Mouse (Mus musculus): ENCODE measurements around the gene Hoxb3.

Hoxb3 gene

DNA sequence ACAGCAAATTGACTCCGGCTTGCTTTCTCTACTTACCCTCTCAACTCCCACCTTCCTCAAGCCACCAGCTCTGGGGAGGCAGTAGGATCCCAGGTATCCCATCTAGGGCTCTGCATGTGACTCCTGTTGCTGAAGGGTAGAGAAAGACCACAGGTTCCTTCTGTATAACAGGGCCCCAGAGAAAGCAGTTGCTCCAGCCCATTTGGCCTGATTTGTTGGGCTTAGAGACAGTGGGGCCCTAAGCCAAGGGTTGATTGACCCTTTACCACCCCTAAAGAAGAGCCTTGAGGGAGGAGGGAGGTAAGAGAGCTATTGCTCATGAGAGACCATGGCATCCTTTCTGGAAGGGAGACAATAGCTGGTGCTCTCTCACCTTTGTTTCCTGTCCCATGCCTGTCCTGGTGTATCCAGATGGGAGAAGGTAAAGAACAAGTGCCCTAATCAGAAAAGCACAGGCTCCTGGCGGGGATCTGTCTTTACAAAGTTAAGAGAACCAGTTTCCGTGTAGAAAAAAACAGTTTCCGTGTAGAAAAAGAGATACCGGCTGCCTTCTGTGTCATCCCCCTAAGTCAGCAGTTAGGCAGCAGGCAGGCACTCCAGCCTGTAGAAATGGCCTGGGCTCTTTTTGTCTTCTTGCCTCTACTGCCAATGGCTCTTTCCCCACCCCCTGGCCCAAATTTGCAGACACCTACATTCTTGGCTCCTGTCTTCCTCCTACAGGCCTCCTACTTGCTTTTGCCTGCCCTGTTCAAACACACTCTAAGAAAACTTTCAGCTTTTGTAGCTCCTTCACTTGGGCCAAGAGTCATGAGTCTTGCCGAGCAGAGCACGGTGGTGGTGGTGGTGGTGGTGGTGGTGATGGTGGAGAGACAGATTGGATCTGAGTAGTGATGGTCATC is 16.1 kb downstream of the Hoxb3 start:
- DNase-seq (ENCODE audit: low spot score in 2 of 2) = no peak

DNA sequence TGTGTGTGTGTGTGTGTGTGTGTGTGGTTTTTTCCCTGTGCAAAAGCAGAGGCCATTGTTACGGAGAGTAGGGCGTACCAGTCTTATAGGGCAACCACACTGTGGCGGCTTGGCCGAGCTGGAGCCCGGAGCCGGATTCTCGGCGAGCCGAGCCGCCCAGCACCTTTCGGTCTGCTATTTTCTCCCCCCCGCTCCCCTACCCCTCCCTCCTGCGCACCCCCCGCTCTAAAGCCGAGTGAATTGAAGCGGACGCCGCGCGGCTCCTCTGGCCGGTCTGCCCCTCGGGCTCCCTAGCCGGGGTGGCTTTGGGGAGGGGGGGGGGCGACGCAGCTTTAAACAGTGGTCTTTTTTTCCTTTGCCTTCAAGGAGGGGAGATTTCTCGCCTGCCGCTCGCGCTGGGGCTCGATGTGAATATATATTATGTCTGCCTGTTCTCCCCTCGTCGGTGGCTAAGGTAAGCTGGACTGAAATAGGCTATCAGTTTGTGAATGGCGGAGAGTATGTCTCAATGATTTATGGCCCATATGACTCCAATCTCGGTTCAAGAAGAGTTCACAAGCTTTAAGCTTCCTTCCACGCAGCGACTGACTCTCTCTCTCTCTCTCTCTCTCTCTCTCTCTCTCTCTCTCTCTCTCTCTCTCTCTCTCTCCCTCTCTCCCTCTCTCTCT is 17.7 kb downstream of the Hoxb3 start:
- DNase-seq (ENCODE audit: low spot score in 2 of 2) = no peak

DNA sequence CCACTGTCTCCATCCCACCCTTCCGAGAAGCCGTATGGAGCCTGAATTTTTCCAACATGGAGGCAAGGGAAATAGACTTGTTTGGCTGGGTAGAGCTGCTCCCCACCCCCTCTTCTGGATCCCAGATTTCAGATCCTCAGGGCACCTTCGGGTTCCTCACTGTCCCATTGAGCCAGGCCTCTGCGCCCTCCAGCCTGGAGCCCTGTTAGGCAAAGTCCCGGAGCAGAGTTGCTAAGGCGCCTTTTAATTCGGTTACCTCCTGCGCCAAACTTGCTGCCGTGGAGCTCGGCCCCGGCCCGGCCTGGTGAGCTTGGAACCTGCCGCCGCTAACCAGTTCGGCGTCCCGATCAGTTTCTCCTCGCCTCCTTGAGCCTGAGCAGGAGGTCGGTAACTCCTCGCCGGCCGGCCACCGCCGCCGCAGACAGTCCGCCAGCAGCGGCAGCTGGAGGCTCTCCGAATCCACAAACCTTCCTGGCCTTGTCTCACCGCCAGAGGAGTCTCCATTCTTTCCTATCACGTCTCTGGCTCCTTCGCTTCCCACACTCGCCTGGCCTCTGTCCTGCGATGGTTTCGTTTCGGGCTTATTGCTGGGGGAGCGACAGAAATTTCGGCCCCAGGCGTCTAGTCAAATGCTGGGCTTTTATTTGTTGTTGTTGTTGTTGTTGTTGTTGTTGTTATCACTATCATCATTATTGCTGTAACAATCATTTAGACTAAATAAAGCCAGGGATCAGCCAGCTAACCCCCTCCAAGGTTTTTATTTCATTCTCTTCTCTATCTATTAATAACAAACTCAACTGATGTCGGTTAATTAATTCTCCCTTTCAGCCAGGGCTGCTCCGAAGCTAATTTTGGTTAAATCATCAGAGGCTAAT is 18.8 kb downstream of the Hoxb3 start:
- no peak for DNase-seq (ENCODE audit: low spot score in 2 of 2)

DNA sequence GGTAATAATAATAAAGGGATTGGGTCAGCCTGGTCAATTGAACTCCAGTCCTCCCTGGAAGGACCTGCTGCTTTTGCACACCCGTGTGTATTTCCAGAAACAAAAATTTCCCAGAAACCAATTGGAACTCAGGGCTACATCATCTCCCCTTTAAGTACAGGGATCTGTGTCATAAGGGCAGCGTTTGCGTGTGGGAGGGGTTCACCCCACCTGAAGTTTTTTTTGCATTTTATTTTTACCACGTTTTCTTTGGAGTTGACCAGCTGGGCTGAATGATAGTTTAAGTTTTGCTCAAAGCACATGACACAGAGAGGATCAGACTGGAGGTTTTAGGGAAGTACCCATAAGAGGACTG is 19.4 kb downstream of the Hoxb3 start:
- DNase-seq (ENCODE audit: low spot score in 2 of 2) = no peak

DNA sequence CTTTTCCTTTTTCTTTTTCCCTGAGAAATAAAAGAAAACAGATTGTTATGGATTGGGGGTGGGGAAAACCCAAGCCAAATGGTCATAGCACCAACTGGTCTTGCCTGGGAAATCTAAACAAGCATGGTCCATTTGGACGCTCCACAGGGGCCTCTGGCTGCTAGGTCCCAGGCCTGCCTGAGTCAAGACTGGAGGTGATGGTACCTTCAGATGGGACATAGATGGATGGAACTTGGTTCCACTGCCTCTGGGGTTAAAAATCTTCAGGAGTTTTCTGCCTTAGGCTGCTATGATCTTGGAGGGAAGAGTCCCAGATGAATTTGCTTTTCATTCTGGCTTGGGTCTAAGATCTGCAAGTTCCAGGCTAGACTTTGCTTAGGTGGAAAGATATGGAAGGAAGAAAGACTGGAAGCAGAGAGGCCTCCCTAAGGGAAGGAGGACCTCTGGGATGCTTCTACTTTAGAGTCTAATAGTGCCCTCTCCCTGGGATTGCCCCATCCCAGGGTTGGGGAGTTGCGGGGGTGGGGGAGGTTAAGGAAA is 20.1 kb downstream of the Hoxb3 start:
- DNase-seq (ENCODE audit: low spot score in 2 of 2) = no peak

DNA sequence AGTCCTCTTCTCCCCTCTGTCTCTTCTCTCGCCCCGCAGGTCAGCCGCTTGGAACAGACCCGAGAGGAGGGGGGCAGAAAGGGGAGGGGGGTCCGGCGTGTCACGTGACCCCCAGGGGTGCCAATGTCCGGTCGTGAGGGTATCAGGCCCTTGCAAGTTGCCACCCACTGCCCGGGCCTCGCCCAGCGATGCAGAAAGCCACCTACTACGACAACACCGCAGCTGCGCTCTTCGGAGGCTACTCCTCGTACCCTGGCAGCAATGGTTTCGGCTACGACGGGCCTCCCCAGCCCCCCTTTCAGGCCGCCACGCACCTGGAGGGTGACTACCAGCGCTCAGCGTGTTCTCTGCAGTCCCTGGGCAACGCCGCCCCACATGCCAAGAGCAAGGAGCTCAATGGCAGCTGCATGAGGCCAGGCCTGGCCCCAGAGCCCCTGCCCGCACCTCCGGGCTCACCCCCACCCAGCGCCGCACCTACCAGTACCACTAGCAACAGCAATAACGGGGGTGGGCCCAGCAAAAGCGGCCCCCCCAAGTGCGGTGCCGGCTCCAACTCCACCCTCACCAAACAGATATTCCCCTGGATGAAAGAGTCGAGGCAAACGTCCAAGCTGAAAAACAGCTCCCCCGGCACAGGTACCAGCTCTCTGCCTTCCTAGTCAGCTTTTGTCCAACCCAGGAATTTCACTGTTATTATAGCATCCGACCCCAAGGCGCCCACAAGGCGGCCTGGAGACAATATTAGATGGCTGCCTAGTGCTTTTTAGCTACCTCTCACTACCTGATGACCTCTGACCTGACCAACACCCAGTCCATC is 21.1 kb downstream of the Hoxb3 start:
- DNase-seq (ENCODE audit: low spot score in 2 of 2) = no peak

DNA sequence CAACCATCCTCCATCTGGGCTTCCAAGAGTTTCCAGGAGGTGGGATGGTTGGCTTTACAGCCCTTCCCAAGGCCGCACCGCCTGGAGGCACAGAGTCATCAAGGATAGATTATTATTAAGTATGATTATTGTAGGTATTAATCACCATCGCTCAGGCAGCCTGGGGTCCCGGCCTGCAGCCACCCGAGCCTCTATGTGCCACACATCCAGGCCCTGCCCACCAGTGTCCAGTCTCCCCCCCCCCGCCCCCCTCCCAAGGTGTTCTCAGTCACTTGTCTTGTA is 21.7 kb downstream of the Hoxb3 start:
- no peak for DNase-seq (ENCODE audit: low spot score in 2 of 2)

DNA sequence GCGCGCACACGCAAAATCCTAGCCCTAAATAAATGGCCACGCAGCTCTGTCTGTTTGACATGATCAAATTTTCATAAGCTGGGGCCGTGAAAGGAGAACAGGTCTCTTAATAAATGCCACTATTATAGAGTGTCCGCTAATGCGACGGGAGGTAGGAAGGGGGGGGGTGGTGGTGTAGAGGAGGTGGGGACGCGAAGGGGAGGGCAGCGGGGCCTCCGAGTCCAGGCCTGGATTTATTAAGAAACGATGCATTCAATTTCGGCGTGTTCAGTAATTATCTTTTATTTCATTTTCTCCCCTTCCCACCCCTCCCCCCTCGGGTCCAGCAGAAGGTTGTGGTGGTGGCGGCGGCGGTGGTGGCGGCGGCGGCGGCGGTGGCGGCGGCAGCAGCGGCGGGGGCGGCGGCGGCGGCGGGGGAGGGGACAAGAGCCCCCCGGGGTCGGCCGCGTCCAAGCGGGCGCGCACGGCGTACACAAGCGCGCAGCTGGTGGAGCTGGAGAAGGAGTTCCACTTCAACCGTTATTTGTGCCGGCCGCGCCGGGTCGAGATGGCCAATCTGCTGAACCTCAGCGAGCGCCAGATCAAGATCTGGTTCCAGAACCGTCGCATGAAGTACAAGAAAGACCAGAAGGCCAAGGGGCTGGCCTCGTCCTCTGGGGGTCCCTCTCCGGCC is 22.2 kb downstream of the Hoxb3 start:
- no peak for DNase-seq (ENCODE audit: low spot score in 2 of 2)

DNA sequence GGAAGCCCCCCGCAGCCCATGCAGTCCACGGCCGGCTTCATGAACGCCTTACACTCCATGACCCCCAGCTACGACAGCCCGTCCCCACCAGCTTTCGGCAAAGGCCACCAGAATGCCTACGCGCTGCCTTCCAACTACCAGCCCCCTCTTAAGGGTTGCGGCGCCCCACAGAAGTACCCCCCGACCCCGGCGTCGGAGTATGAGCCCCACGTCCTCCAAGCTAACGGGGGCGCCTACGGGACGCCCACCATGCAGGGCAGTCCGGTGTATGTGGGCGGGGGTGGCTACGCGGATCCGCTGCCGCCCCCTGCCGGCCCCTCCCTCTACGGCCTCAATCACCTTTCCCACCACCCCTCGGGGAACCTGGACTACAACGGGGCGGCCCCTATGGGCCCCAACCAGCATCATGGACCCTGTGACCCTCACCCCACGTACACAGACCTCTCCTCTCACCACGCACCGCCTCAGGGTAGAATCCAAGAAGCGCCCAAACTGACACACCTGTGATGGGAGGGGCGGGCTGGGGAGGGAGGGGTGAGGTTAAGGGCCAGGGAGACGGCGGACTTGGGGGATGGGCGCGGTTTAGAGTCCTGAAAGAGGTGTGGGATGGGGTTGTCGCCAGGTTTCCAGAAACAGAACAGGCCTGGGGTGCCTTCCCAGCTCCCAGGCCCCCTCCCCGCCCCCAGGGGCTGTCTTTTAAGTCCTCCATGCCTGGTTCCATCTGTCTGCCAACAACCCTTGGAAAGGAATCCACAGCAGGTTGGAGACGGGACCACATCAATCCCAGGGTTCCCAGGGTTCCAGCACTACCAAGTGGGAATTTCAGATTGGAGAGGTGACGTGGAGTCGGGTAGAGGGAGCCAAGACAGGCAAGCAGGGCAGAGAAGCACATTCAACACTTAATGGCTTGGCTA is 23.0 kb downstream of the Hoxb3 start:
- no peak for DNase-seq (ENCODE audit: low spot score in 2 of 2)

DNA sequence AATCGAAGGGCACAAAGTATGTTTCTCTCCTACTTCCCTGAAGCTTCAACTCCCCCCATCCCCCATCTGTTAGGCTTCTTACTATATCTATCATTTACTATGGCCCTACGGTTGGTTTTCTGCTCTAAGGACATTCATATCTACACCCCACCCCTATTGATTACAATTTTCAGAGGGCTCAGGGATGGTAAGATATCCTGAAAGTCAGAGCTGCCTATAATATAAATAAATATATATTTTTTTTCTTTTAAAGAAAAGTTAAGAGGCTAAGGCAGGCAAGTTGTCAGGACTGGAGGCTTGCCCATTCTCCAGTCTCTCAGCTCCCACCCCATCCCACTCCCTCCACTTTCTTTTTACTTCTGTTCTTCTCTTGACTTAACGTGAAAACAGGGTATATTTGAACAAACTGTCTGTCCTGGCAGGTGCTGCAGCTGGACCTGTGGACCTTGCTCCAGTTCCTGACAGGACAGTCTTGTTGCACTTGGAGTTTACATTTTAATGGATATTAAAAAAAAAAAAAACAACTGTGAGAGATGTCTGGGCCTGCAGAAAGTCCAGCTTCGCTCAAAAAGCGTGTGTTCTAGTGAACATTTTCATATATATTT is 23.9 kb downstream of the Hoxb3 start:
- DNase-seq (ENCODE audit: low spot score in 2 of 2) = no peak

DNA sequence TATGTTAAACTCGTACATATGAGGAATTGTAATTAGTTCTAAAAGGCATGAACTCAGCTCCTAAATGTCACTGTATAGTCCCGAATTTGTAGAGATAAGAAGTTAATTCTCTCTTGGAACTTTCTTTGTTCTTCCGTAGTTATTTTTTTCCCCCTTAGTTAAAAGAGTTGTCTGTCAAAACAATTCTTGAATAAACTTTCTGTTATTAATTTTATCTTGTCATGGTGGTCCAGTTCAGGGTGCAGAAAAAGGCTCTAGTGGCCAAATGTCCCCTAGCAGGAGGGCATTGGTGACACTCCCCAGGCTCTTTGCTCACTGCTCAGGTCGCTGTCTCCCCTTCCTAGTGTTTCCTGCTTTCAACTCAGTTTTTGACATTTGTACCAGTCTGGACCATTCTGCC is 24.6 kb downstream of the Hoxb3 start:
- no peak for DNase-seq (ENCODE audit: low spot score in 2 of 2)

DNA sequence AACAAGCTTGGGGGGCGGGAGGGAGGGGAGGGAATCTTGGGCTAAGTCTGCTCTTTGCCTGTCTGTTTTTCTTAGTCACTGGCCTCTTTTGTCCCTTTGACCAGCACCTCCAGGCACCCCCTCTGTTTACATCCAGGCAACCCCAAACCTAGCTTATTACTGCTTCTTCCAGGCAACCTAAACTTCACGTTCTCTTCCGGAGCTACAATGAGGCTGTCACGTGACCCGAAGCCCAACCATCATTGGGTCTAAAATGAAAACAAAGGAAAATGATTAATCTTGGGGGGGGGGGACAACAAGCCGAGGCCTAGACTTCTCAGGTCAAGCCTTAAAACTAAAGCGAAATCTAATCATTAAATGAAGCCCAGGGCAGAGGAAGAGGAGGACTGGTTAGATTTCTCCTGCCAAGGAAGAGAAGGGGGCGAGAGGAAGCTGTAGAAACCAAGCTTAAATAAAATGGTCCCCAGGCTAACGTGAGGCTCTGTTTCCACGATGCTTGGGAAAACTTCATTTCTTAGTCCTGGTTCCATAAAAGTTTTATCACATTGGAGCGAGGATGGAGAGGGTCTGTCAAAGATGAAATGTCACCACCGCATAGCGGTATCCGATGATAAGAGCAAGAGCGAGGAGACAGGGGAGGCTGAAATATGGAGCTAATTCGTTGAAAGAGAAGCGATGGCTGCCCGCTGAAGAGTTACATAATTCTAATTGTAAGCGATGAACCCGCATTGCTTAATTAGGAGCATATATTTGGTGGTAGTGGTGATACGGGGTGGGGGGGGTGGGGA is 25.2 kb downstream of the Hoxb3 start:
- no peak for DNase-seq (ENCODE audit: low spot score in 2 of 2)

DNA sequence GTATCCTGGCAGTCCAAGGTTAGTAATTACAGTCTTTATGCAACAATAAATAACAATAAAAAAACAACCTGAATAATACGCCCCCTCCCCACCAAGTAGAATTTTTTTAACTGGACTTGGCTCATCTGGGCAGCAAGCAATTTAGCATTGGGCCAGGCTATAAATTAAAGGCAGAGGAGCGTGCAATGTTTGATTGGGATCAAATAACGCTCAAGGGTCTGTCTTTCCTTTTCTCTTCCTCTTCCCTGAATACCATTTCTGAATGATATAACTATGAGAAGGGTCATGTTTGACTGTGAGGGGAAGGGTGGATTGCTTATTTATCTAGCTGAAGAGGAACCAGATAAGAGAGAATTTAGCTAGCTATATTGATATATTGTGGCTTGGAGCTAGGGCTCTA is 25.9 kb downstream of the Hoxb3 start:
- no peak for DNase-seq (ENCODE audit: low spot score in 2 of 2)

DNA sequence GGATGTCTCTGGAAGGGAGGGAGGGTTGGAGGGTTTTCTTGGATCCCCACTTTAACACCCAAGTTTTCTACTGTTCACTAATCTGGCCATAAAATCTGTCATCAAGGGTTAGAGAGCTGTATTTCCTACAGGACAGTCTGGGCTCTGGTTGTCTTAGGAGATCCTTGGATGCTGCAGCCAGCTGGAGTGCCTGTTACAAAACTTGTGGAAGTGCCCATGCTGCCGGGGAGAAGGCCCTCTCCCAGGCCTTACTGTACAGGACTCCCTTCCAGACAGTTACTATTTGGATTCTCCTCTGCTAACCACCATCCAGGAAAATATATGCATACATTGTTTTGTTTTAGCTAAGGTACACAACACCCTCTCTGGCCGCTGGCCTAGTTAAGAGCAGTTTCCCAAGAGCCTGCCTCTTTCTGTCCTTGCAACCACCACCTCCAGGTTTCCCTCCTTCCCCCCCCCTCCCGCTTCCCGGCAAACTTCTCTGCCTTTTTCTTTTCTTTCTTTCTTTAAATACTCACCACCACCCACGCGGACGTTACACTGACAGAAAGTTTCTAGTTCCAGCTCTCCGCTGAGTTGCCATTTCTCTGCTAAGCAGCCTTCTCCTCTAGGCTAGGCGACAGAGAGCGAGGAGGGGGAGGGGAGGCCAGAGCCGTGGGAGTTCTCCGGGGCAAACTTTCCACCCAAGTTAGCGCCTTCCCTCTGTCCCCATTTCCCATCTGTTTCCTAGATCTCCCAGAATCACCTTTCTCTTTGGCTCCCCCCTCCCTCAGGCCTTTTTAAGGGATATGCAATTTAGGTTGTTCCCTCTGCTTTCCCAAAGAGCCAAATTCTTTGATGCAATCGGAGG is 26.6 kb downstream of the Hoxb3 start:
- no peak for DNase-seq (ENCODE audit: low spot score in 2 of 2)

DNA sequence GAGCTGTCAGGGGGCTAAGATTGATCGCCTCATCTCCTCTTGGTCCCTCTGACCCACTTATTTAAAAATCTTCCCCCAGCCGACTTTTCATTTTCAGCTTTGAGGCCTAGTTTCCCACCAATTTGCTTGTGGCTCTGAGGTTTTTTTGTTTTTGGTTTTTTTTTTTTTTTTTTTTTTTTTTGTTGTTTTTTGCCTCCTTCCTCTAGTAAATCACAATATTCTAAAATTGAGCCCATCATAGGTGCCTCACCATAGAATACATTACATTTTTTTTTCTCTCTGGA is 27.2 kb downstream of the Hoxb3 start, which contains the start of gene Hoxb2:
TSS of gene Hoxb2 (plus strand) at position 185 of the 284 bp plus-strand sequence.
- DNase-seq (ENCODE audit: low spot score in 2 of 2) = no peak

DNA sequence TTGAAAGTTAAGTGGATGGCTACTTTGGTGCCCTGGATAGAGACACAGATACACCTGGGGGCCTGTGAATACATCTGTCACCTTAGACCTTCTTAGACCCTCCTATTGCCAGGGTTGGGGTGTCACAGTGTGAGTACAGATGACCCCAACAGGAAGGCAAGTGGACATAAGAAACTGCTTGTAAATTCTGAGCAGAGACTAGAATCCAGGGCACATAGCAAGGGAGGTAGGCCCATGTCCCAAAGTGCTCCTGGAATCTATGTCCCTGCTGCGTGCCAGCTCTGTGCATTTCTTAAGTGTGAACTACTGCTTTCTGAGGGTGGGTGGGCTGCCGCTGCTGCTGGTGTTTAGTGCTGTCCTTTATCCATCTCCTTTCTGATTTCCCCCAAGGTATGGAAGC is 27.7 kb downstream of the Hoxb3 start:
- DNase-seq (ENCODE audit: low spot score in 2 of 2) = no peak

DNA sequence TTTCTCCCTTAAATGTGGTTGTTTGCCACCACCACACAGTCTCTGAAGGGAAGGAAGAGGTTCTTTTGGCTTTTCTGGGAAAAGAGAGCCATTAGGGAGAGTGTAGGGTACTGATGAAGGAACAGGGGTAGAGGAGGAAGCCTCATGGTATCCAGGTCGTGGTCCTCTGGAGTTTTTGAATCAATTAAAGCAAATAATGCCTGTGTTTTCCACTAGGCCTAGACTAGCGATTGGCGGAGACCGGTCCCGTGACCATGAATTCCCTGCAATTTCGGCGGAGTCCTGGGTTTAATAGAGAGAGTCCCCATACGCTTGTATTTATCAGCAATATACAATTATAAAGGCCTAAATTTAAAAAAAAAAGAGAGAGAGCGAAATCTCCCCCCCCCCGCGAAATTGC is 28.2 kb downstream of the Hoxb3 start:
- DNase-seq (ENCODE audit: low spot score in 2 of 2) = no peak

DNA sequence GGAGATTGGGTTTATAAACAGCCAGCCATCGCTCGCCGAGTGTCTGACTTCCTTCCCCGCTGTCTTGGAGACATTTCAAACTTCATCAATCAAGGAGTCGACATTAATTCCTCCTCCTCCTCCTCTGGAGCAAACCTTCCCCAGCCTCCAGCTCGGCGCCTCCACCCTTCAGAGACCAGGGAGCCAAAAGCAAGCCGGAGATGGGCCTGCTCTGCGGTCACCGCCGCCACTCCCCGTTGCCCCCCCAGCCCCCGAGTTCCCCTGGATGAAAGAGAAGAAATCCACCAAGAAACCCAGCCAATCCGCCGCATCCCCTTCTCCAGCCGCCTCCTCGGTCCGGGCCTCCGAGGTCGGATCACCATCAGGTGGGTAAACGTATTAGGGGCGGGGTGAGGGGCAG is 28.7 kb downstream of the Hoxb3 start:
- no peak for DNase-seq (ENCODE audit: low spot score in 2 of 2)

Measured in thymus, postnatal 10 days (tissue).